Mouse (Mus musculus): ENCODE data around the gene 4921530L21Rik.

The 4921530L21Rik gene

GRCm38 (mm10) chr14:95880954-95881353, at the start of gene 4921530L21Rik:
Gene 4921530L21Rik, plus strand, starts transcription at chr14:95881254.
- no peak for DNase-seq (ENCODE audit: low spot score in 2 of 2)

GRCm38 (mm10) chr14:95833866-95834265, 47.2 kb upstream of the 4921530L21Rik start:
- DNase-seq (ENCODE audit: low spot score in 2 of 2) = no peak

GRCm38 (mm10) chr14:95862981-95863380, 18.1 kb upstream of the 4921530L21Rik start:
- no peak for DNase-seq (ENCODE audit: low spot score in 2 of 2)

GRCm38 (mm10) chr14:95865676-95866416, 15.2 kb upstream of the 4921530L21Rik start:
- DNase-seq (ENCODE audit: low spot score in 2 of 2) = no peak

GRCm38 (mm10) chr14:95872020-95872419, 9.0 kb upstream of the 4921530L21Rik start:
- DNase-seq (ENCODE audit: low spot score in 2 of 2) = no peak

GRCm38 (mm10) chr14:95876785-95877510, 4.1 kb upstream of the 4921530L21Rik start:
- DNase-seq (ENCODE audit: low spot score in 2 of 2) = no peak

GRCm38 (mm10) chr14:95877548-95877947, 3.5 kb upstream of the 4921530L21Rik start:
- no peak for DNase-seq (ENCODE audit: low spot score in 2 of 2)

- no peak for DNase-seq (ENCODE audit: low spot score in 2 of 2)
Observed at GRCm38 (mm10) chr14:95899458-95899857, 18.4 kb downstream of the 4921530L21Rik start.

- no peak for DNase-seq (ENCODE audit: low spot score in 2 of 2)
Observed at GRCm38 (mm10) chr14:95904591-95905095, 23.6 kb downstream of the 4921530L21Rik start.

- no peak for DNase-seq (ENCODE audit: low spot score in 2 of 2)
Observed at GRCm38 (mm10) chr14:95913293-95913692, 32.2 kb downstream of the 4921530L21Rik start.

- DNase-seq (ENCODE audit: low spot score in 2 of 2) = no peak
Observed at GRCm38 (mm10) chr14:95926742-95927141, 45.7 kb downstream of the 4921530L21Rik start.

- DNase-seq (ENCODE audit: low spot score in 2 of 2) = no peak
Observed at GRCm38 (mm10) chr14:95927810-95928785, 47.0 kb downstream of the 4921530L21Rik start.
